Mouse (Mus musculus): ENCODE data around the gene Borcs6. TPM values are rescaled to one million over a fixed set of nuclear protein-coding genes. Genes with fewer than 3 reads are reported as not detected.
"Not testable (repeated sequence)": the region's sequence is repeated elsewhere in the genome, so short reads cannot be mapped to it uniquely, and the experiment has no call there.

Borcs6 gene
- 9.2 and 10.0 TPM in 2 replicates for polyA plus RNA-seq (2016; fragmentation: Nextera tagmentation; extraction: Ambion mirVana)

DNA sequence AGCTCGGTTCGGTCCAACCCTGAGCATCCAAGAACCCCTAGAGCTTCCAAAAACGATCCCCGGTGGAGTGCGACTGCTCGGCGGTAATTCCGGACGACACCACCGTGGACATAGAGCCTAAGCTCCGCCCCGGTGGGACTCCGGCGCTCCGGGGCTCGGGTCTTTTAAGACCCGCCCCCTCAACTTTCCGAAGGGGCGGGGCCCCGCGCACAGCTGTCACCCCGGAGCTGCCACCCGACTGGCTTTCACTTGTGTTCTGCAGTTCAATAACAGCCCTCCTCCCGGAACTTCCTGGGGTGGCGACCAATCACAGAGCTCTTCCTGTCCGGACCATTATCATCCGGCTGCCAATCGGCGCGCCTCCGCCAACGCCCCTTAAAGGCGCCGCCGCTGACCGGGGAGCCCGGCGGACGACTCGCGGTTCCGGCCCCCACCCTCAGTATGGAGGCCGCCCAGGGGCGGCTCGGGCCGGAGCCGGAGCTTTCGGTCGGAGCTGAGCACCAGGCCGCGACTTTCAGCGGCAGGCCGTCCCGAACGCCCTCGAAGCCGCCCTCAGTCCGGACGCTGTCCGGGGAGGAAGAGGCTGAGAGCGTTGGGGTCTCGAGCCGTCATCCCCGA, at the start of gene Borcs6:
Gene Borcs6, plus strand, starts transcription at position 361 of the 618 bp plus-strand sequence.
- H3K9me3 ChIP-seq: no peaks in the 10 kb centered on the region
- under 1% methylated on average over 64 of the region's 64 CpGs for WGBS
- H3K27me3 ChIP-seq: peaks cover 7% of the 10 kb centered on the region; the same call in 1 of the 2 replicates
- H3K9ac ChIP-seq (replicated peaks): peak within 1 kb of the TSS; percentile 77
- H3K36me3 ChIP-seq: no peaks in the 10 kb centered on the region
- peak within 1 kb of the TSS; percentile 83 for H3K27ac ChIP-seq
- ATAC-seq (ENCODE audit: insufficient number of reproducible peaks, insufficient read depth, low FRiP score, low TSS enrichment, low read depth): peak; percentile 92
- H3K4me2 ChIP-seq: peak within 1 kb of the TSS; percentile 95
- peaks cover 23% of the 10 kb centered on the region for H3K4me1 ChIP-seq (replicated peaks)
- H3K4me3 ChIP-seq (replicated peaks): peak within 1 kb of the TSS; percentile 90

GRCm38 (mm10) chr11:69010400-69011323, 48.9 kb upstream of the Borcs6 start:
- H3K4me2 ChIP-seq: 0 out of 2 replicates have a peak overlapping the region, but pooled peaks have one; percentile 10
- H3K4me1 ChIP-seq (replicated peaks): peaks cover 12% of the 10 kb centered on the region
- H3K9ac ChIP-seq (replicated peaks): no peak overlapping the region
- no peak overlapping the region for H3K27ac ChIP-seq
- H3K27me3 ChIP-seq: no peaks in the 10 kb centered on the region
- no peak for ATAC-seq (ENCODE audit: insufficient number of reproducible peaks, insufficient read depth, low FRiP score, low TSS enrichment, low read depth)
- no peak overlapping the region for H3K4me3 ChIP-seq (replicated peaks)
- WGBS: 89% methylated on average over 15 of the region's 15 CpGs
- H3K36me3 ChIP-seq: no peaks in the 10 kb centered on the region
- no peaks in the 10 kb centered on the region for H3K9me3 ChIP-seq

DNA sequence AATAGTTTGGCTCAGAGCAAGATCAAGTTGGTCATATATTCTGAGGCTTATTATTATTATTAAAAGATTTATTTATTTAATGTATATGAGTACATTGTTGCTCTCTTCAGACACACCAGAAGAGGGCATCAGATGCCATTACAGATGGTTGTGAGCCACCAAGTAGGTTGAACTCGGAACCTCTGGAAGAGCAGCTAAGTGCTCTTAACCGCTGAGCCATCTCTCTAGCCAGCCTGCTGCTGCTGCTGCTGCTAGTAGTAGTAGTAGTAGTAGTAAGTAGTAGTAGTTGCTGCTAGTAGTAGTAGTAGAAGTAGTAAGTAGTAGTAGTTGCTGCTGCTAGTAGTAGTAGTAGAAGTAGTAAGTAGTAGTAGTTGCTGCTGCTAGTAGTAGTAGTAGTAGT, 48.1 kb upstream of the Borcs6 start:
- not testable (repeated sequence) for H3K27ac ChIP-seq; H3K9me3 ChIP-seq; H3K36me3 ChIP-seq; ATAC-seq (ENCODE audit: insufficient number of reproducible peaks, insufficient read depth, low FRiP score, low TSS enrichment, low read depth); H3K27me3 ChIP-seq
- peak overlapping the region; percentile 67; the same call in 1 of the 2 replicates for H3K9ac ChIP-seq (replicated peaks)
- peak overlapping the region; percentile 80 for H3K4me2 ChIP-seq
- peak overlapping the region; percentile 61 for H3K4me3 ChIP-seq (replicated peaks)
- H3K4me1 ChIP-seq (replicated peaks): peaks cover 12% of the 10 kb centered on the region
- WGBS: 79% methylated on average over 2 of the region's 2 CpGs

DNA sequence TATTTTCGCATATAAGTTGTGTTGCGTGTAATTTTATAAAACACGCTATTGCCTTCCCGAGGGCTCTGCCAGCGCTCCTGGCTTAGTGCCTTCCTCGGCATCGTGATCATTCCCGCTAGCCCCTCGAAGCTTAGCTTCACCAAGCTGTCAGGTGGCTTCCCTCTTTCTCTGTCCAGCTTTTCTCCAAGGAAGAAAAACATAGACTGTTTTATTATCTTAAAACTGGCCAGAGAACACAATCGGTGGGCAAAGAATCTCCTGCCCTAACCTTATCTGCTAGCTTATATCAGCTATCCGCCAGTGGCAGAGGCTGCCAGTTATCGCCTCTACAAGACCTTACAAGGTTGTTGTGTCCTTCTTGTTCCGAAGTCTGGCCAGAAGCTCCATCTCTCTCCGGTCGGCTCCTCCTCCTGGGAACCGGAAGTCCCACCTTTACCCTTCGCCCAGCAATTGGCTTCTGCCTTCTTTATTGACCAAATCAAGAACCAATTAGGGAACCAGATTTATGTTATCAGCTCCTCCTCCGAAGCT, 47.4 kb upstream of the Borcs6 start:
- no peak for ATAC-seq (ENCODE audit: insufficient number of reproducible peaks, insufficient read depth, low FRiP score, low TSS enrichment, low read depth)

GRCm38 (mm10) chr11:69015644-69016441, 43.7 kb upstream of the Borcs6 start, which contains the start of gene Ctc1:
Gene Ctc1, plus strand, starts transcription at chr11:69015911.
- Histone ChIP-seq H3K9ac (replicated peaks) (peak within 1 kb of the TSS; percentile 80), H3K4me1 (replicated peaks) (peaks cover 12% of the 10 kb centered on the region), H3K4me2 (peak within 1 kb of the TSS; percentile 65), H3K27ac (peak within 1 kb of the TSS; percentile 91), H3K9me3 (no peaks in the 10 kb centered on the region), H3K27me3 (no peaks in the 10 kb centered on the region), H3K4me3 (replicated peaks) (peak within 1 kb of the TSS; percentile 64), H3K36me3 (peaks cover 5% of the 10 kb centered on the region)
- peak; percentile 94 for ATAC-seq (ENCODE audit: insufficient number of reproducible peaks, insufficient read depth, low FRiP score, low TSS enrichment, low read depth)
- 4% methylated on average over 38 of the region's 38 CpGs for WGBS

More for the DNA sequence above, 47.4 kb upstream of the Borcs6 start:
- H3K4me3 ChIP-seq (replicated peaks): peak overlapping the region; percentile 61
- H3K4me2 ChIP-seq: peak overlapping the region; percentile 80
- H3K9me3 ChIP-seq: no peaks in the 10 kb centered on the region
- no peaks in the 10 kb centered on the region for H3K27me3 ChIP-seq
- H3K36me3 ChIP-seq: no peaks in the 10 kb centered on the region
- H3K9ac ChIP-seq (replicated peaks): peak overlapping the region; percentile 67
- peak overlapping the region; percentile 87 for H3K27ac ChIP-seq
- WGBS: under 1% methylated on average over 18 of the region's 18 CpGs
- peaks cover 18% of the 10 kb centered on the region for H3K4me1 ChIP-seq (replicated peaks)

DNA sequence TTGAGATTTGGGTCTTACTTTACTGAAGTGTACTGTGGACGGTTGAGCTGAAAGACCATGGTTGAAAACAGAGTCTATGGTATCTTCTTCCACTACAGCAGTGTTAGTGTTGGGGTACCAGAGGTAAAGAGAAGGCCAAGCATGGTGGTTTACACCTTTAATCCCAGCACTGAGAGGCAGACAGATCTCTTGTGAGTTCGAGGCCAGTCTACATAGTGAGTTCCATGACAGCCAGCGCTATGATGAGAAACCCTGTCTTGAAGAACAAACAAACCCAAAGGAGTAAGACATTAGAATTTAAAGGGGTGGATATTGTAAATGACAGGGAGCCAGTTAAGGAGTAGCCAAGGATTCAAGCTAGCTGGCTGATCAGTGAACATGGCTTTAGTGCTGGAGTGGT, 42.8 kb upstream of the Borcs6 start:
- Histone ChIP-seq H3K4me3 (replicated peaks) (peak overlapping the region; percentile 64), H3K9ac (replicated peaks) (peak overlapping the region; percentile 80), H3K27me3 (no peaks in the 10 kb centered on the region), H3K4me2 (peak overlapping the region; percentile 65), H3K36me3 (peaks cover 14% of the 10 kb centered on the region), H3K9me3 (no peaks in the 10 kb centered on the region), H3K27ac (no peak overlapping the region), H3K4me1 (replicated peaks) (peaks cover 8% of the 10 kb centered on the region)
- WGBS: 69% methylated on average over 3 of the region's 3 CpGs
- ATAC-seq (ENCODE audit: insufficient number of reproducible peaks, insufficient read depth, low FRiP score, low TSS enrichment, low read depth): no peak

GRCm38 (mm10) chr11:69020691-69021090, 38.8 kb upstream of the Borcs6 start:
- Histone ChIP-seq H3K4me2 (no peak overlapping the region), H3K4me1 (replicated peaks) (peaks cover 8% of the 10 kb centered on the region), H3K4me3 (replicated peaks) (no peak overlapping the region), H3K27me3 (no peaks in the 10 kb centered on the region), H3K9ac (replicated peaks) (no peak overlapping the region), H3K36me3 (peaks cover 54% of the 10 kb centered on the region), H3K9me3 (no peaks in the 10 kb centered on the region), H3K27ac (no peak overlapping the region)
- no peak for ATAC-seq (ENCODE audit: insufficient number of reproducible peaks, insufficient read depth, low FRiP score, low TSS enrichment, low read depth)

GRCm38 (mm10) chr11:69026562-69026961, 33.0 kb upstream of the Borcs6 start:
- Histone ChIP-seq H3K9ac (replicated peaks) (no peak overlapping the region), H3K36me3 (peaks cover 100% of the 10 kb centered on the region), H3K9me3 (no peaks in the 10 kb centered on the region), H3K27me3 (no peaks in the 10 kb centered on the region), H3K27ac (no peak overlapping the region), H3K4me3 (replicated peaks) (no peak overlapping the region), H3K4me2 (no peak overlapping the region), H3K4me1 (replicated peaks) (no peaks in the 10 kb centered on the region)
- no peak for ATAC-seq (ENCODE audit: insufficient number of reproducible peaks, insufficient read depth, low FRiP score, low TSS enrichment, low read depth)
- 95% methylated on average over 3 of the region's 3 CpGs for WGBS

GRCm38 (mm10) chr11:69028805-69029204, 30.7 kb upstream of the Borcs6 start:
- 72% methylated on average over 2 of the region's 2 CpGs for WGBS
- no peaks in the 10 kb centered on the region for H3K4me1 ChIP-seq (replicated peaks)

GRCm38 (mm10) chr11:69033552-69033951, 26.0 kb upstream of the Borcs6 start:
- WGBS: 76% methylated on average over 9 of the region's 9 CpGs

More at GRCm38 (mm10) chr11:69028805-69029204, 30.7 kb upstream of the Borcs6 start:
- H3K36me3 ChIP-seq: peaks cover 99% of the 10 kb centered on the region
- no peak overlapping the region for H3K4me3 ChIP-seq (replicated peaks)
- H3K9me3 ChIP-seq: no peaks in the 10 kb centered on the region
- H3K27me3 ChIP-seq: no peaks in the 10 kb centered on the region
- H3K9ac ChIP-seq (replicated peaks): no peak overlapping the region
- H3K4me2 ChIP-seq: no peak overlapping the region
- no peak for ATAC-seq (ENCODE audit: insufficient number of reproducible peaks, insufficient read depth, low FRiP score, low TSS enrichment, low read depth)
- no peak overlapping the region for H3K27ac ChIP-seq

More at GRCm38 (mm10) chr11:69033552-69033951, 26.0 kb upstream of the Borcs6 start:
- Histone ChIP-seq H3K9ac (replicated peaks) (no peak overlapping the region), H3K4me3 (replicated peaks) (no peak overlapping the region), H3K4me1 (replicated peaks) (peaks cover 9% of the 10 kb centered on the region), H3K27ac (no peak overlapping the region), H3K9me3 (no peaks in the 10 kb centered on the region), H3K36me3 (peaks cover 77% of the 10 kb centered on the region), H3K27me3 (no peaks in the 10 kb centered on the region), H3K4me2 (no peak overlapping the region)
- ATAC-seq (ENCODE audit: insufficient number of reproducible peaks, insufficient read depth, low FRiP score, low TSS enrichment, low read depth): no peak
